Mouse (Mus musculus) lung, embryonic 14.5 days (tissue): ENCODE data around the gene Fads2. TPM values are rescaled to one million over a fixed set of nuclear protein-coding genes. Genes with fewer than 3 reads are reported as not detected.

Experiments used
- ATAC-seq: fragments of 200-750 bp; cut with Nextera tagmentation; 2 replicates; pipeline ENCODE4 v1.8.0; 2017; ENCODE audit warnings: mild to moderate bottlenecking, moderate TSS enrichment, moderate library complexity; ENCODE audit not compliant: insufficient read depth
- DNase-seq: peaks from one replicate; pipeline ENCODE4 v3.0.0-alpha.2; 2015
- H3K27ac ChIP-seq: fragments of 300-500 bp; sonication (generic); 2 replicates; pipeline ENCODE4 v1.5.1; 2014; ENCODE audit warnings: low read depth, mild to moderate bottlenecking, moderate library complexity
- H3K27me3 ChIP-seq: fragments of 300-500 bp; sonication (generic); 2 replicates; pipeline ENCODE4 v1.6.1; 2014; ENCODE audit warnings: low read length, control low read depth; ENCODE audit not compliant: insufficient read depth
- H3K36me3 ChIP-seq: fragments of 300-500 bp; sonication (generic); 2 replicates; pipeline ENCODE4 v1.6.1; 2014; ENCODE audit warnings: control low read depth; ENCODE audit not compliant: insufficient read depth
- H3K4me1 ChIP-seq: fragments of 300-500 bp; sonication (generic); 2 replicates; pipeline ENCODE4 v1.6.1; 2014; ENCODE audit warnings: antibody characterized with exemption, control low read depth; ENCODE audit not compliant: insufficient read depth
- H3K4me2 ChIP-seq: fragments of 300-500 bp; sonication (generic); 2 replicates; pipeline ENCODE4 v1.6.1; 2014; ENCODE audit warnings: mild to moderate bottlenecking
- H3K4me3 ChIP-seq: fragments of 300-500 bp; sonication (generic); 2 replicates; pipeline ENCODE4 v1.5.1; 2014; ENCODE audit warnings: low read depth, low read length
- H3K9ac ChIP-seq: fragments of 300-500 bp; sonication (generic); 2 replicates; pipeline ENCODE4 v1.6.1; 2014
- H3K9me3 ChIP-seq: fragments of 300-500 bp; sonication (generic); 2 replicates; pipeline ENCODE4 v1.6.1; 2016; ENCODE audit warnings: low read depth, low read length, control low read depth
- CTCF ChIP-seq: IDR thresholded peaks from 2 replicates; pipeline ENCODE4 v1.5.1; 2016; ENCODE audit warnings: antibody characterized with exemption, low read depth
- WGBS: fragments of 180-500 bp; shearing (Covaris S2); extraction: QIAGEN DNeasy Blood & Tissue Kit; methylation state at CpG from one replicate; pipeline ENCODE4 v1.1.7; 2014; 5-methylcytosine and 5-hydroxymethylcytosine counted together
- polyA plus RNA-seq: library from polyadenylated mRNA; unstranded; fragments of >200 nt; fragmentation: Nextera tagmentation; extraction: Ambion mirVana; gene quantifications from 2 replicates; pipeline ENCODE4 v1.2.1, GENCODE M21; 2014

Fads2 gene
- polyA plus RNA-seq, 1 experiment from 2014 or later: 40.5 TPM

GRCm38 (mm10) chr19:10062862-10063261 is 38.7 kb downstream of the Fads2 start:
- 85% methylated on average over 5 of the region's 5 CpGs for WGBS
- no peak overlapping the region for H3K4me2 ChIP-seq
- H3K27me3 ChIP-seq: no peaks in the 10 kb centered on the region
- H3K4me1 ChIP-seq: peaks cover 8% of the 10 kb centered on the region; the same call in 1 of the 2 replicates
- H3K27ac ChIP-seq: no peak overlapping the region
- no peaks in the 10 kb centered on the region for H3K9me3 ChIP-seq
- no peak overlapping the region for H3K4me3 ChIP-seq
- no peak overlapping the region for H3K9ac ChIP-seq
- H3K36me3 ChIP-seq: peaks cover 86% of the 10 kb centered on the region
- no peak for ATAC-seq
- TF ChIP-seq CTCF: no peak
- DNase-seq: no peak

GRCm38 (mm10) chr19:10062292-10062691 is 39.3 kb downstream of the Fads2 start:
- WGBS: 88% methylated on average over 8 of the region's 8 CpGs
- H3K4me1 ChIP-seq: peaks cover 8% of the 10 kb centered on the region; the same call in 1 of the 2 replicates
- no peaks in the 10 kb centered on the region for H3K27me3 ChIP-seq
- H3K9ac ChIP-seq: no peak overlapping the region
- H3K9me3 ChIP-seq: no peaks in the 10 kb centered on the region
- TF ChIP-seq CTCF: no peak
- H3K36me3 ChIP-seq: peaks cover 85% of the 10 kb centered on the region
- DNase-seq: no peak
- ATAC-seq: no peak
- H3K4me2 ChIP-seq: no peak overlapping the region
- H3K4me3 ChIP-seq: no peak overlapping the region
- no peak overlapping the region for H3K27ac ChIP-seq

- Histone ChIP-seq H3K4me1 (peaks cover 8% of the 10 kb centered on the region; the same call in 1 of the 2 replicates), H3K36me3 (peaks cover 85% of the 10 kb centered on the region), H3K4me2 (no peak overlapping the region), H3K27me3 (no peaks in the 10 kb centered on the region), H3K9me3 (no peaks in the 10 kb centered on the region), H3K4me3 (no peak overlapping the region), H3K27ac (no peak overlapping the region), H3K9ac (no peak overlapping the region)
- no peak for TF ChIP-seq CTCF
- no peak for ATAC-seq
- no peak for DNase-seq
- WGBS: 86% methylated on average over 2 of the region's 2 CpGs
Measured at GRCm38 (mm10) chr19:10061624-10062023, 39.9 kb downstream of the Fads2 start.

- H3K27me3 ChIP-seq: no peaks in the 10 kb centered on the region
- H3K4me2 ChIP-seq: no peak overlapping the region
- peak overlapping the region; percentile 71; the same call in 1 of the 2 replicates for H3K27ac ChIP-seq
- H3K9me3 ChIP-seq: no peaks in the 10 kb centered on the region
- WGBS: 39% methylated on average over 8 of the region's 8 CpGs
- no peak for ATAC-seq
- no peak overlapping the region for H3K4me3 ChIP-seq
- peaks cover 8% of the 10 kb centered on the region; the same call in 1 of the 2 replicates for H3K4me1 ChIP-seq
- peaks cover 85% of the 10 kb centered on the region for H3K36me3 ChIP-seq
- no peak for DNase-seq
- H3K9ac ChIP-seq: no peak overlapping the region
- TF ChIP-seq CTCF: no peak
Measured at GRCm38 (mm10) chr19:10060783-10061590, 40.6 kb downstream of the Fads2 start.

- H3K27ac ChIP-seq: peak overlapping the region; percentile 71
Measured at GRCm38 (mm10) chr19:10059911-10060567, 41.5 kb downstream of the Fads2 start.

GRCm38 (mm10) chr19:10058876-10059427 is 42.6 kb downstream of the Fads2 start:
- no peak overlapping the region for H3K9ac ChIP-seq
- H3K27me3 ChIP-seq: no peaks in the 10 kb centered on the region
- H3K36me3 ChIP-seq: peaks cover 84% of the 10 kb centered on the region
- H3K4me3 ChIP-seq: no peak overlapping the region
- no peak overlapping the region for H3K27ac ChIP-seq
- peaks cover 8% of the 10 kb centered on the region; the same call in 1 of the 2 replicates for H3K4me1 ChIP-seq
- no peak overlapping the region for H3K4me2 ChIP-seq
- 61% methylated on average over 9 of the region's 9 CpGs for WGBS
- H3K9me3 ChIP-seq: no peaks in the 10 kb centered on the region
- ATAC-seq (no peak), DNase-seq (no peak)
- TF ChIP-seq CTCF: no peak

More at GRCm38 (mm10) chr19:10059911-10060567, 41.5 kb downstream of the Fads2 start:
- peak; percentile 82 for DNase-seq
- ATAC-seq: peak; percentile 65
- TF ChIP-seq CTCF: peak; percentile 94
- 17% methylated on average over 10 of the region's 10 CpGs for WGBS
- 0 out of 2 replicates have a peak overlapping the region, but pooled peaks have one; percentile 7 for H3K4me2 ChIP-seq
- no peaks in the 10 kb centered on the region for H3K27me3 ChIP-seq
- peaks cover 8% of the 10 kb centered on the region; the same call in 1 of the 2 replicates for H3K4me1 ChIP-seq
- H3K9ac ChIP-seq: no peak overlapping the region
- peaks cover 85% of the 10 kb centered on the region for H3K36me3 ChIP-seq
- H3K4me3 ChIP-seq: no peak overlapping the region
- H3K9me3 ChIP-seq: no peaks in the 10 kb centered on the region
